Mouse (Mus musculus): ENCODE measurements around the gene Rundc3a.

Gene Rundc3a

DNA sequence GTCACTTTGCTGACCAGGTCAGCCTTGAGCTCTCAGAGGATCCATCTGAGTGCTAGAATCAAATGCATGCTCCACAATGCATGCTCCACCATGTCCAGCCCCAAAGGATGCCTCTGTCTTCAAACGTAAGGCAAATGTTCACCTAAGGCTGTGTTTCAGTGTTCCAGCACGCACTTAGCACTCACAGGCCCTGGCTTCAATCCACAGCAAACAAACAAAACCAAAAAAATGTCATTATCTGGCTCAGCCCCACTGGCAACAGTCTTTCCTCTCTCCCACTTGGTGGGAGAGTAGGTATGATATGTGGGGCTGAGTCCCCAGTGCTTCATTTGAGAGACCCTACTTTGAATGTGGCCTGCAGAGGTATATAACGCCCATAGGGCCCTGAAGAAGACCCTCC lies 17.9 kb downstream of the Rundc3a start:
- no peak for DNase-seq

DNA sequence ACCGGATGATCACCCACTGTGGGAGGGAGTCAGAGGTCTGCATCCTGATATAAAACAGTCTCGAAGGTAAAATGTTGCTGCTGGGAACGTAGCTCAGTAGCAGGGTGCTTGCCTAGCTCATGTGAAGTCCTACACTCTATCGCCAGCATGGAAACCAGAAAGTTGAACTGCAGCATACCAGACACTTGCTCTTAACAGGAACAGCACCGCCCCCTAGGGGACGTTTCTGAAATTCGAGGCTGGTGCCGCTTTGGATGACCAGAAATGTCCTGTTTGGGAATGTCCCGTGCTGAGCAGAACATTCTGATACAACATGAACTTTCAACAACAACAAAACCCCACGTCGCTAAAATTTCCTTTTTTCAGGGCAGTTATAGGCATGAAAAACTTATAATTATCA lies 18.5 kb downstream of the Rundc3a start:
- DNase-seq, result peak; percentile 95

DNA sequence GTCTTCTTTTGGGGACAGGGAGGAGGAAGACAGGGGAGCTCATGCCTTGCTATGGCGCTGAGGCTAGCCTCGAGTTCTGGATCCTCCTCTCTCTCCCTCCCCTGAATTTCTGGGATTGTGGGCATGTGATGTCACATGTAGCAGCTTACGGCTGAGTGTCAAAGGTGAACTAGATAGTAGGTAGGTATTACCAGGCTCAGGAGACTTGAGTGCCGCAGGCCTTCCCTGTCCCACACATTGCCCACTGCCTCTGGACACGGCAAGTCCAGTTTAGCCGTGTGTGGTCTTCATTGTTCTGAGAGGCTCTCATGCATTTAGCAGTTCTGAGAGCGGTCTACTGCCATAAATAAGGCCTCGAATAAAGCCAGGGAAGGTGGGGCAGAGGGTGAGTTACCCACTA lies 19.9 kb downstream of the Rundc3a start:
- no peak for DNase-seq

DNA sequence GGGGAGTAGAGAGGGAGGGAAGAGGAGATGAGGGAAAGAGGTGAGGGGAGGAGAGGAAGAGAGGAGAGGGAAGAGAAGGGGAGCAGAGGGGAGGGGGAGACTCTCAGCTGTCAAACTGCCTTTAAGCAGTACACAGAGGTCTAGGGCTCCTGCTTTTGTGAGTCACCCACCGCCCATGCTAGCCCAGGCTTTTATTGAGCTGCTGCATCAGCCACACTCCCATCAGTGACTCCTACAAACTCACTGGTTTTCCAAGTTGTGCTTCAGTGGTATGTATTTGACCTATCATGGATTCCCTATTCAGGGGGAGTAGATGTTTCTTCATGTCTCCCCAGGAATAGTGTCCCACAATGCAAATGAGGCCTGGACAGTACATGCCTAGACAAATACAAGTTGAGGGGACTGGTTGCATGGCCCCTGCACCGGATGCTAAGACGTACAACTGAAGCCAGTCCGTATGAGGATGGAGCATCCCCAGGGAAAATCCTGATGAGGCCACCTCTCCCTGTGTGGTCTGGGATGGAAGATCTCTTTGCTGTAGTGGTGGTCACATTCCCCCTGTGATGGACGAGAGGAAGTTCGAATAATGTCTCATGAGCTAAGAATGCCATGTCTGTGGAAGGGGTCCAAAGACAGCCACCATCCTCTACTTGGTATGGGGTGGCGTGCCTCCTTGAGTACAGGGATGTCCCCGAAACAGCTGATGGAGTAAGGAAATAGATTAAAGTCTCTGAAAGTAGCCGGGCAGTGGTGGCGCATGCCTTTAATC lies 22.0 kb downstream of the Rundc3a start:
- no peak for DNase-seq

DNA sequence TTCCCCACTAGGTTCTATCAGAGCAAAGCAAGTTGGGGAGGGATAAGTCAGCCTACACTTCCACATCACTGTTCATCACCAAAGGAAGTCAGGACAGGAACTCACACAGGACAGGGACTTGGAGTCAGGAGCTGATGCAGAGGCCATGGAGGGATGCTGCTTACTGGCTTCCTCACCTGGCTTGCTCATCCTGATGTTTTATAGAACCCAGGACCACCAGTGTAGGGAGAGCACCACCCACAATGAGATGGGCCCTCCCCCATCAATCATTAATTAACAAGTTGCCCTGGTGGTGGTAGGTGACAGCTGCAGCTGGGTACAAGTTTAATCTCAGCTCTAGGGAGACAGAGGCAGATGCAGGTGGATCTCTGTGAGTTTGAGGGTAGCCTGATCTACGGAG lies 24.0 kb downstream of the Rundc3a start:
- DNase-seq, result no peak

DNA sequence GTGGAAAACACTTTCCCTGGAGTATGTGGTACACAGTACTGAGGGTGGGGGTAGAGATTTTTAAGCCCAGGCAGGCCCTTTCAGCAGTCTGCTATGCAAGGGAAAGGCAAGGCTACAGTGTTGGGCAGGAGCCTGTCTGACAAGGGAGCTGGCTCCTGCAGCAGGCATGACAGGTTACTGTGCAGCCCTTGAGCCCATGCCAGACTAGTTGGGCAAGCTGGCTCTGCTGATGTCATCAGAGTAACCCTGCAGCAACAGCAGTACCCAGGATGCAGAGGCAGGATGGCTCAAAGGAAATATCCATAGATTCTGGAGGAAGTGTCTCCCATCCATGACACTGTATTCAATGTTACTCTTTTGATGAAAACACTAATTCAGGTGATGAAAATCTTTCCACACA lies 25.7 kb downstream of the Rundc3a start:
- DNase-seq, result no peak

DNA sequence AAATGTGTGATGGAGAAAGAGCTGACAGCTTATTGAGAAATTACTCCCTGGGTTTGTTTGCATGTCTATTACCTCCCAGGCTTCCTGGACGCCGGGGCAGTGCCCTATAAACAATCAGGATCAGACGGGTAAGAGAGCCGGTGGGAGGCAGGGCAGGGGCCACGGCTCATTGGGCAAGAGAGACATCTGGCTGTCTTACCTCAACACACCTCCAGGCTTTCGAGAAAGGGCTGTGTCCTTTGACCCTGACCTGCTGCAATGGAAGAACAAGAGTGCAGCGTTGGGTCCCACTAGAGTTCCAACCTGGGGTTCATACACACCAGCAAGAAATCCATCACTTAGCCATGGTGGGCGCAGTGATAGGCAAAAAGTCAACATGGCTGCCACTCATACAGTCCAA lies 28.4 kb downstream of the Rundc3a start:
- no peak for DNase-seq

DNA sequence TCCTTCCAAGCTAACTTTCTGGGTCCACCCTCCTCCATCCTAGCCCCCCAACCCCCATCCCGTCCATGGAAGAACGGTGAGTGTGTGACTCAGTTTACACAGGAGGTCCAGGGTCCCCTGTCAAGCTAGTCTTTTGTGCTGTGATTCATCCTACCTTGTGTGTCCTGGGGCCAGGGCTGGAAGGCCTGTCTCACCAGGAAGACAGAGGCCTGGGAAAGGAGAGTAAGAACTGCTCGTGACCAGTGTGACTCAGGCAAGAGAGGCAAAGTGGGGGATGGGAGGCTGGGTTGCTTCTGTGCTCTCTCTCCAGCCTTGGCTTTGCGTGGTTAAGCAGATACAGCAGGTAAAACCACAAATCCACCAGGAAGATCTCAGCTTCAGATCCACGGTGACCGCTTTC lies 31.5 kb downstream of the Rundc3a start:
- no peak for DNase-seq

DNA sequence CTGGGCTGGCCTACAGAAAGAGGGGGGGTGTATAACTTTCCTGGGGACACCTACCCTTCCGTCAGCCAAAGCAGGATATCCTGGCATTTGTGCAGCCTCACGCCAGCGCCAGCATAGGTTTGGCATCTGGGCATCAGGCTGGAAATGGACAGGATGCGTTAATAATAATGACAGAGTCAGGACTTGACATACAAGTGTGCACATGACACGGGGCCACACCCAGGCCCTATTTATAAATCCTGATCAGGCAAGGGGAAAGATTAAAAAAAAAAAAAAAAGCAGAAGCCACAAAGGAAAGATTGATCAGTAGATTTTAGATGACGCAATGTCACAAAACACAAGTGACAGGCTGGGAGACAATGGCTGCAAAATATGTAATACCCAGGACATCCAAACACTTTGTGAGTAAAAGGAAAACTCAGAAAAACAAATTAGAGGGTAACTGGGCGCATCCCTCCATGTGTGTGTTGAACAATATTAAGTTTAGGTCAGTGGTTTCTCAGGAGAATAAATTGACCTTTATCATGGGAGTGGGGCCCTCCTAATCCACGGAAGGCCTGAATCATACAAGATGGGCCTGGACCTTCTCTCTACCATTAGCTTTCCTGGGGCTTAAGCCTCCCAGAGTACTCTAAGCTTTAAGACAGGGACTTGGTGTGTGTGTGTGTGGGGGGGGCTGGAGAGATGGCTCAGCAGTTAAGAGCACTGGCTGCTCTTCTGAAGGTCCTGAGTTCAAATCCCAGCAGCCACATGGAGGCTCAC lies 32.5 kb downstream of the Rundc3a start:
- no peak for DNase-seq

DNA sequence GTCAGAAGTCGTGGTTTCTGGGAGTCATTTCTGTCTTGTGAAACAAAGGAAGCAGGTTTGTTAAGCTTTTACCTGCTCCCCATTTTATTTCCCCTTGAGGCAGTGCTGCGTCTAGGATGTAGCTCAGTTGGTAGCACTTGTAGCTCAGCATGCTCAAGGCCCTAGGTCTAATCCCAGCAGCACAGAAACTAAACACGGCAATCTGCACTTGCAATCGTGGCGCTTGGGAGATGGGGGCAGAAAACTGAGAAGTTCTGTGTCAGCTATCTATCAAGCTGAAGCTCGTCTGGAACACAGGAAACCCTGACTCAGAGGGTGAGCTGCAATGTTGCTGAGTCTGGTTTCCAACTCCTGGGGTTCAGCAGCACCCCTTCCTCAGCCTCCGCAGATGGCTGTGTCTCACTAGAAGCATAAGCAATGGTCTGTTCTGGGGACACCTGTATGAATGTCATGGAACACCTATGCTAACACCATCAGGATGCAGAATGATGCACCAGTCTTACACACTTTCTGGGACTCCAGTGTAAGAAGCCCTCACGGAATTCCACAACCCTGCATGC lies 35.9 kb downstream of the Rundc3a start:
- no peak for DNase-seq

DNA sequence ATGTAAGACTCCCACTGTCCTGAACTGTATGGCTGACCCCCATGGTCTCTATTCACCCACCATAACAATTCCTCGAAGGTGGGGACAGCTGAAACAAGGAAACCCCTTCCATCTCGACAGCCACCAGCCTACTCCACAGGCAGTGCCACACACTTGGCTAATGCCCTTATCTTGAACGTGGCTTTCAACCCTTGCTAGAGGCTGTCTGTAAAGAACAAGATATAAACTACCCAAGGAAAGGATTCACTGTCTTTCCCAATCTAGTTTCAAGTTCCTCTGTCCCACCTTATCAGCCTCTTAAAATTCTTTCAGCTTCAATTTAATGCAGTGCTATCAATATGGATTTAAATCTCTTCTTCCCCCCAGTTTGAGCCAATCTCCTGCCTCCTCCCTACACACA lies 36.3 kb downstream of the Rundc3a start:
- DNase-seq, result no peak

DNA sequence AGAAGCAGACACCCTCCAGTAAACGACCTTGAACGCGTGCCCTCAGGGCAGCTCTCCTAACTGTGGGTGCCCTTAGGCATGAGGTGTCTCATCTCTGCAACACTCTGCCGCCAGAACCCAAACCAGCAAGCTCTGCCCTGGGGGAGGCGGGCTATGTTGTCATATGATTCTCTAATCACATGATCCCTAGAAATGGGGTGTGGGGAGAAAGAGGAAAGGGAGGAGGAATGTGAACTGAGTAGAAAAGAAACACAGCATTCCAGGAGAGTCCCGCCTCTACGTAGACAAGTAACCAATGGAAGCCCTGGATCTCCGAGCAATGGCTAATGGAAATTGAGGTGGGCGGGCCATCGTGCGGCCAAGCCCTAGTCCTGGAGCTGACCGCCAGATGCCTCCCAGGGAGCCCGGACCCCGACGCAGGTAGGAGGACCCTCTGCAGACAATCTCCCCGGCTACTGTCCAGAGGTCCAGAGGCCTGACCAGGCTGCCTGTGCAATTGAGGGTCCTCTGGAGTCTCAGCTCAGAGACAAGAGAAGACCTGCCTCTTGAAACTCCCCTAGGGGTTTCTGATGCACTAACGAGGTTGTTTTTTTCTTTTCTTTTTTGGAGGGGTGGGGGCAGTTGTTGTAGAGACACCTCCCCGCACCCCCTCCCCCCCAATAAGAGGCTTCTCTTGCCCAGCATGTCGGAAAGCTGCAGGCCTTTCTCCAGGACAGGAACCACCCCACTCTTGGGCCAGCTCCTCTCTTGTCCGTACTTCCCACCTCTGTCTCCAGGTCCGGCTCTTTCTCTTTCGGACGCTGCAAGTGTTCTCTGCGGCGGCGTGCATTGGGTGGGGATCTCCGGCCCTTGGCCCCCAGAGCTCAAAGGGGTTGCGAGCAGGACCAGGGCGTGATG lies 37.2 kb downstream of the Rundc3a start, which contains the start of gene Grn:
TSS of gene Grn (plus strand) at position 195 of the 897 bp plus-strand sequence.
- peak; percentile 88 for DNase-seq

DNA sequence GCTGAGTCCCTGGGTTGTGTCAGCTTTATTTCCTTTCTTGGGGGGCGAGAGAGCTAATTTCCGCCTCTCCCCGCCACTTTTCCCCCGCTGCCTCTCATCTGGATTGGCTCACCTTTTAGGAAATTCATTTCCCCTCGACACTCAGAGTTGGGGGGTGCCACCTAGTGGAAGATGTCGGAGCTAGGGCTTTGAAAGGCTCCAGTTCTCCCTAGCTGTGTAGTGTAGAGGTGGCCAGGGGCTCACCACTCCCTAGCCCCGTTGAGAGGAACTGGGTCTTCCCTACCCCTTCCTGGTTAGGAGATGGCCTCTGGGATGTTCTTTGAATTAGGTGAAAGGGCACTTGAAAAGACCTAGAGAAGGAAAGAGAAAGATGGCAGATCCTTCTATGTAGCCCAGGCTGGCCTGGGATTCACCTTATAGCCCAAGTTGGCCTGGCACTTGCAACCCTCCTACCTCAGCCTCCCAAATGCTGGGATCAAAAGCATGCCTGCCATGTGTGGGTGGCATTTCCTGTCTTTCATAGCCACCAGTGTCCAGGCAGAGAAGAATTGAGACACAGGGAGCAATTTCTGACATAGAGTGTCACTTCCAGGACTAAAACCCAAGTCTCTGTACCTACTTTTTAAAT lies 37.9 kb downstream of the Rundc3a start:
- peak; percentile 83 for DNase-seq

DNA sequence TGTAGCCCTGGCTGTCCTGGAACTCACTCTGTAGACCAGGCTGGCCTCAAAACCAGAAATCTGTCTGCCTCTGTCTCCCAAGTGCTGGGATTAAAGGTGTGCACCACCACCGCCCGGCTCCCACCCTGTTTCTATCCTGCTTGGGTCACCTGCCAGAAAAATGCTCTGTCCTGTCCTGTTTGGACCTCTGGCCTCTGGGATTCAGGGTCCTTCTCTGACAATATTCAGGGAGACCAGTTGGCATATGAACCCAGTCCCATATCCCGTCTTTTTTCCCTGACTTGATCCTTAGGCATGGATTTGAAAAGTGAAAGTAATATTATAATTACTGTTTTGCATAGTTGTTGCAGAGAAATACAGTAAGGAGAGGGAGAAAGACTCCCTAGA lies 38.5 kb downstream of the Rundc3a start:
- DNase-seq, result no peak

DNA sequence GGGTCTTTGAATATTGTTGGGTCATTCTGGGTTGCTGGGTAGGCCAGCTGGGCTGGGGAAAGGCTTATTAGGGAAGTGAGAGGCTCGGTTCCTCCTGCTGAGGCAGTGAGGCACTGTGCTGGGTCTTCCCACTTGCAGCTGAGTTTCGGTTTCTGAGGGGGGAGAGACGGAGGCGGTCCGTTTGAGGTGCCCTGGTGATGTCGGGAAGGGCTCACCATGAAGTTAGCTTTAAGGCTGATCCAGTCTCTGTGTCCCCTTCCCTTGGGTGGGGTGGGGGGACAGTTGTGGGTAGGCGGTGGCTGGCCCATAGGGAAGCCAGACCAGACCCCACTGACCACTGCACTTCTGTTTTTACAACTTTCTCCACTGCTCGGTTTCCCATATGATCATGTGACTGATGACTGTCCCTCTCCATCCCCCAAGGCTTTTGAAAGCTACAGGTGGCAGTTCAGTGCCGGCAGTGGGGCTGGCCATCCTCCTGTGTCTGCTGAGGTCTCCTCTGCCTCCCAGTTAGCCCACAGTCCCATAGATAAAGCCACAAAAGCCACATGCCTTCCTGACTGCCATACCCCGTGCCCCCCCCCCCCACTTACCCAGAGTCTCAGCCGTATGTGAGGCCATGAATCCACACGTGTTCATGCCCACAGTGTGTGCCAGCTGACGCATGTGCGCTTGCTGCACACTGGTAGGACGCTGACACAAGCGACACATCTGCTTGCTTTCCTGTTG lies 39.1 kb downstream of the Rundc3a start:
- no peak for DNase-seq

DNA sequence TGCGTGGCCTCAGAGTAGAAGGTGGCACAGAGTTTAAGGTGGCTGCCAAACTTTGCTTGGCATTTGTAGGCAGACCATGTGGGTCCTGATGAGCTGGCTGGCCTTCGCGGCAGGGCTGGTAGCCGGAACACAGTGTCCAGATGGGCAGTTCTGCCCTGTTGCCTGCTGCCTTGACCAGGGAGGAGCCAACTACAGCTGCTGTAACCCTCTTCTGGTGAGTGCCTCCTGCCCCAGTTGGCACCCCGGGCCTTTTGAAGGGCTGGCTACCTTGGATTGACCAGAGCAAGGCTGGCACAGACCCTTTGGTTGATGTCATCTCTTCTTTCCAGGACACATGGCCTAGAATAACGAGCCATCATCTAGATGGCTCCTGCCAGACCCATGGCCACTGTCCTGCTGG lies 39.7 kb downstream of the Rundc3a start:
- DNase-seq, result no peak

DNA sequence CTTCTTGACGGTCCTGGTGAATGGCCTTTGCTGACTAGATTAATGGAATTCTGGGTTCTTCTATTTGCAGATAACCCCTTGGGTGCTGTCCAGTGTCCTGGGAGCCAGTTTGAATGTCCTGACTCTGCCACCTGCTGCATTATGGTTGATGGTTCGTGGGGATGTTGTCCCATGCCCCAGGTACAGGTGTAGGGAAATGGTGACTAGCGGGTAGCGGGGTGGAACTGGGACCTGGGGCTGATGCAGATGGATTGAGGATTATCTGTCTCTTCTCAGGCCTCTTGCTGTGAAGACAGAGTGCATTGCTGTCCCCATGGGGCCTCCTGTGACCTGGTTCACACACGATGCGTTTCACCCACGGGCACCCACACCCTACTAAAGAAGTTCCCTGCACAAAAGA lies 40.7 kb downstream of the Rundc3a start:
- no peak for DNase-seq

DNA sequence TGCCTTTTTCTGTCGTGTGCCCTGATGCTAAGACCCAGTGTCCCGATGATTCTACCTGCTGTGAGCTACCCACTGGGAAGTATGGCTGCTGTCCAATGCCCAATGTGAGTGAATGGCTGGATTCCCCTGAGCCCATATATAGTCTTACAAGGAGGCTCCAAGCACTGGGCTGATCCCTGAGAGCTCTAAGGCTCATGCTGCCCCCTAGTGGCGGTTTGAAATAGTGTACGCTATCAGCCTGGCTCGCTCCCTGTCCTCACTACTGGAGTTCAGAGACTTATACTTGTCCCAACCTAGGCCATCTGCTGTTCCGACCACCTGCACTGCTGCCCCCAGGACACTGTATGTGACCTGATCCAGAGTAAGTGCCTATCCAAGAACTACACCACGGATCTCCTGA lies 41.2 kb downstream of the Rundc3a start:
- DNase-seq, result peak; percentile 87

DNA sequence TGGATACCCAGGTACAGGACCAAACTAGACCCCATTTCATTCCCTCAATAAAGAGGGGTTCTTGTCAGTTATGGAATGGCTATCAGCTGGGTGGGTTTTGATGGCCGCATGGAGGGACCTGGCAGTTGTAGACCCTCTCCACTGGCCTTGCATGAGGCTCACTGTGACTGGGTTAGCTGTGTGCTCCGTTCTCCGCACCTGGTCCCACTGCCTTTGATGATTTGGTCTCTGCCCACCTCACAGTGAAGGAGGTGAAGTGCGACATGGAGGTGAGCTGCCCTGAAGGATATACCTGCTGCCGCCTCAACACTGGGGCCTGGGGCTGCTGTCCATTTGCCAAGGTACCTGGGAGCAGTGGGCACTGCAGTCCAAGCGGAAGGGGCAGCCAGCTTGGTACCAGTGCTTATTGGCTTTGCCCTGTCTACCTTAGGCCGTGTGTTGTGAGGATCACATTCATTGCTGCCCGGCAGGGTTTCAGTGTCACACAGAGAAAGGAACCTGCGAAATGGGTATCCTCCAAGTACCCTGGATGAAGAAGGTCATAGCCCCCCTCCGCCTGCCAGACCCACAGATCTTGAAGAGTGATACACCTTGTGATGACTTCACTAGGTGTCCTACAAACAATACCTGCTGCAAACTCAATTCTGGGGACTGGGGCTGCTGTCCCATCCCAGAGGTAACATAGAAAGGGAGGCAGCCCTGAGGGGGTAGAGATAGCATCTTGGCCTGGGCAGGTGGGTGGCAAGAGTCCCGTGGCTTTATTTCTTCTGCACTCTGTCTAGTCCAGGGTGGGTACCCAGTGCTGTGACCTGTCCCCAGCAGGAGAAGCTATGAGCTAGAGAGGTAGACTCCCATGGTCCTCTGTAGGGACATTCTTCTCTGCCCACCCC lies 41.9 kb downstream of the Rundc3a start:
- no peak for DNase-seq

DNA sequence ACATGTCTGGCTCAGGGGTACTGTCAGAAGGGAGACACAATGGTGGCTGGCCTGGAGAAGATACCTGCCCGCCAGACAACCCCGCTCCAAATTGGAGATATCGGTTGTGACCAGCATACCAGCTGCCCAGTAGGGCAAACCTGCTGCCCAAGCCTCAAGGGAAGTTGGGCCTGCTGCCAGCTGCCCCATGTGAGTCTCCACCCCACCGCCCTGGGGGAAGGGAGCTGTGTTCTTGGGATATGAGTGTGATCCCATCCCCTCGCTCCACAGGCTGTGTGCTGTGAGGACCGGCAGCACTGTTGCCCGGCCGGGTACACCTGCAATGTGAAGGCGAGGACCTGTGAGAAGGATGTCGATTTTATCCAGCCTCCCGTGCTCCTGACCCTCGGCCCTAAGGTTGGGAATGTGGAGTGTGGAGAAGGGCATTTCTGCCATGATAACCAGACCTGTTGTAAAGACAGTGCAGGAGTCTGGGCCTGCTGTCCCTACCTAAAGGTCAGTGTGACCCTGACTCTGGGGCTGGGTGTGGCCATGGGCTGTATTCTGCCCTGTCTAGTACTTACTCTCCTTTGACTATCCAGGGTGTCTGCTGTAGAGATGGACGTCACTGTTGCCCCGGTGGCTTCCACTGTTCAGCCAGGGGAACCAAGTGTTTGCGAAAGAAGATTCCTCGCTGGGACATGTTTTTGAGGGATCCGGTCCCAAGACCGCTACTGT lies 42.7 kb downstream of the Rundc3a start:
- no peak for DNase-seq
